Mouse (Mus musculus): Measurements from ENCODE around the gene Papln. TPM values are rescaled to one million over a fixed set of nuclear protein-coding genes. Genes with fewer than 3 reads are reported as not detected.

Gene Papln
- 2.1 TPM for polyA plus RNA-seq (2015; fragmentation: Illumina TruSeq; extraction: RNeasy Lipid Tissue Mini Kit (QIAGEN cat#74804); ENCODE audit: insufficient read depth, low read depth, low replicate concordance)

DNA sequence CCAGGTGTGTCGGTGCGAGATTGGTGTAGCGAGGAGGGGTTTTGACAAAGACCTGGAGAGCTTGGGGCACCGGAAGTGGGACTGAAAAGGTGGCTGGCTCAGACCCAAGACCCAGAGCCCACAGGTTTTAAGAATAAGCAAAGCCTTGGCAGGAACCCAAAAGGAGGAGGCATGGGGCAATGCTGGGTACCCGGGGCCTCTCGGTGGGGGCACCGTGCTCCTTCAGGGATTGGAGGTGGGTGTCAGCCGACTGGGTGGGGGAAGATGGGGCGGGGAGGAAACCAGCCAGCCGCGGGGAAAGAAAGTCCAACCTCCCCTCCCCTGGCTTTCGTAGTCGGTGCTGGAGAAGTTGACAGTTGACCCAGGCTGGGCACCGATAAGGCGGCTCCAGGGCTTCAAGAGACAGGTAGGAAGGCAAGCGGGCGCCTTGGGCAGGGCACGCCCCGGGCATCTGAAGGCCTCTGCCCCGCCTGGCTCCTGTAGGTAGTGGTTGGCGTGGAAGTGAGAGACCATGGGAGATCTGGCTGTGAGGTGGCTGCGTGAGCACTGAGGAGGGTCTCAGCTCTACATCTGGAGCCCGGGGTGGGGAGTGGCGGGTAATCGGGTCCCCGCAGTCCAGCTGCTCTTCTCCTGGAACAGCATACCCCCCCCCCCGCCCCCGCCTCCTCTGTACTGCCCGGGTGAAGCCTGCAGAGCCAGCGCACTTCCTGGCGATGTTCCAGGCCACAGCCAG lies at the start of gene Papln:
Papln (plus strand) TSS at position 324 of the 733 bp plus-strand sequence.

Other genes with a start within 250 kb of the Papln start
- gene Dcaf4, start 243.2 kb upstream of the Papln start, polyA plus RNA-seq (2015; fragmentation: Illumina TruSeq; extraction: RNeasy Lipid Tissue Mini Kit (QIAGEN cat#74804); ENCODE audit: insufficient read depth, low read depth, low replicate concordance) = 4.6 TPM
- gene Zfyve1, start 166.4 kb upstream of the Papln start, polyA plus RNA-seq (2015; fragmentation: Illumina TruSeq; extraction: RNeasy Lipid Tissue Mini Kit (QIAGEN cat#74804); ENCODE audit: insufficient read depth, low read depth, low replicate concordance) = 8.1 TPM
- gene Rbm25, start 132.4 kb upstream of the Papln start, polyA plus RNA-seq (2015; fragmentation: Illumina TruSeq; extraction: RNeasy Lipid Tissue Mini Kit (QIAGEN cat#74804); ENCODE audit: insufficient read depth, low read depth, low replicate concordance) = 28.3 TPM
- gene Psen1, start 75.5 kb upstream of the Papln start, polyA plus RNA-seq (2015; fragmentation: Illumina TruSeq; extraction: RNeasy Lipid Tissue Mini Kit (QIAGEN cat#74804); ENCODE audit: insufficient read depth, low read depth, low replicate concordance) = 11.1 TPM
- 12.0 TPM for gene Numb, start 158.3 kb downstream of the Papln start, polyA plus RNA-seq (2015; fragmentation: Illumina TruSeq; extraction: RNeasy Lipid Tissue Mini Kit (QIAGEN cat#74804); ENCODE audit: insufficient read depth, low read depth, low replicate concordance)
- 1.8 TPM for gene Riox1, start 187.0 kb downstream of the Papln start, polyA plus RNA-seq (2015; fragmentation: Illumina TruSeq; extraction: RNeasy Lipid Tissue Mini Kit (QIAGEN cat#74804); ENCODE audit: insufficient read depth, low read depth, low replicate concordance)
- gene Heatr4, start 221.2 kb downstream of the Papln start, polyA plus RNA-seq (2015; fragmentation: Illumina TruSeq; extraction: RNeasy Lipid Tissue Mini Kit (QIAGEN cat#74804); ENCODE audit: insufficient read depth, low read depth, low replicate concordance) = not detected
- gene Acot2, start 224.2 kb downstream of the Papln start, polyA plus RNA-seq (2015; fragmentation: Illumina TruSeq; extraction: RNeasy Lipid Tissue Mini Kit (QIAGEN cat#74804); ENCODE audit: insufficient read depth, low read depth, low replicate concordance) = 0.81 TPM
- gene Acot1, start 245.9 kb downstream of the Papln start, polyA plus RNA-seq (2015; fragmentation: Illumina TruSeq; extraction: RNeasy Lipid Tissue Mini Kit (QIAGEN cat#74804); ENCODE audit: insufficient read depth, low read depth, low replicate concordance) = 7.5 TPM

Measured in pancreas, adult 10 weeks (tissue).